Mouse (Mus musculus): ENCODE measurements at regions not wholly inside any gene's neighbourhood (a gene's known extent, or its start where the extent isn't known, plus 50 kb on each side); places are given as distances from the start of the nearest gene placed in this dataset.
"Not testable (repeated sequence)": the region's sequence is repeated elsewhere in the genome, so short reads cannot be mapped to it uniquely, and the experiment has no call there.

GRCm38 (mm10) chr12:40898414-40899027 is 125.4 kb upstream of the Immp2l start:
- ATAC-seq (ENCODE audit: low read depth) = peak; percentile 89
- Histone ChIP-seq H3K9me3 (no peaks in the 10 kb centered on the region), H3K36me3 (no peaks in the 10 kb centered on the region), H3K27ac (replicated peaks) (no peak overlapping the region), H3K27me3 (no peaks in the 10 kb centered on the region), H3K9ac (no peak overlapping the region), H3K4me3 (no peak overlapping the region), H3K4me2 (no peak overlapping the region), H3K4me1 (replicated peaks) (peaks cover 7% of the 10 kb centered on the region; the same call in 1 of the 2 replicates)
- 55% methylated on average over 8 of the region's 8 CpGs for WGBS

- no peak overlapping the region for H3K4me3 ChIP-seq
- H3K27me3 ChIP-seq = no peaks in the 10 kb centered on the region
- no peaks in the 10 kb centered on the region for H3K4me1 ChIP-seq (replicated peaks)
- H3K4me2 ChIP-seq = no peak overlapping the region
- no peaks in the 10 kb centered on the region for H3K9me3 ChIP-seq
- H3K36me3 ChIP-seq = no peaks in the 10 kb centered on the region
- H3K9ac ChIP-seq = no peak overlapping the region
- 73% methylated on average over 1 of the region's 1 CpGs for WGBS
- ATAC-seq (ENCODE audit: low read depth) = no peak
- no peak overlapping the region for H3K27ac ChIP-seq (replicated peaks)
Measured at GRCm38 (mm10) chr12:40905650-40906338, 118.1 kb upstream of the Immp2l start.

- Histone ChIP-seq H3K9ac (no peak overlapping the region), H3K27ac (replicated peaks) (no peak overlapping the region), H3K4me2 (no peak overlapping the region), H3K36me3 (no peaks in the 10 kb centered on the region), H3K9me3 (no peaks in the 10 kb centered on the region), H3K4me3 (no peak overlapping the region), H3K27me3 (no peaks in the 10 kb centered on the region), H3K4me1 (replicated peaks) (no peaks in the 10 kb centered on the region)
- no peak for ATAC-seq (ENCODE audit: low read depth)
- 79% methylated on average over 2 of the region's 2 CpGs for WGBS
Measured at GRCm38 (mm10) chr12:40906807-40907206, 117.1 kb upstream of the Immp2l start.

- Histone ChIP-seq H3K27me3 (no peaks in the 10 kb centered on the region), H3K4me1 (replicated peaks) (no peaks in the 10 kb centered on the region), H3K9me3 (no peaks in the 10 kb centered on the region), H3K4me3 (no peak overlapping the region), H3K9ac (no peak overlapping the region), H3K4me2 (no peak overlapping the region), H3K36me3 (no peaks in the 10 kb centered on the region), H3K27ac (replicated peaks) (no peak overlapping the region)
- ATAC-seq (ENCODE audit: low read depth) = no peak
- 78% methylated on average over 9 of the region's 9 CpGs for WGBS
Measured at GRCm38 (mm10) chr12:40908809-40909795, 114.8 kb upstream of the Immp2l start.

GRCm38 (mm10) chr12:40917486-40917885 is 106.4 kb upstream of the Immp2l start:
- no peak overlapping the region for H3K9ac ChIP-seq
- no peaks in the 10 kb centered on the region for H3K27me3 ChIP-seq
- no peaks in the 10 kb centered on the region for H3K36me3 ChIP-seq
- H3K4me3 ChIP-seq = no peak overlapping the region
- H3K9me3 ChIP-seq = peaks cover 9% of the 10 kb centered on the region
- H3K27ac ChIP-seq (replicated peaks) = no peak overlapping the region
- no peak overlapping the region for H3K4me2 ChIP-seq
- 88% methylated on average over 3 of the region's 3 CpGs for WGBS
- H3K4me1 ChIP-seq (replicated peaks) = no peaks in the 10 kb centered on the region
- ATAC-seq (ENCODE audit: low read depth) = no peak

- H3K36me3 ChIP-seq = no peaks in the 10 kb centered on the region
- no peak for ATAC-seq (ENCODE audit: low read depth)
- H3K4me3 ChIP-seq = no peak overlapping the region
- no peak overlapping the region for H3K4me2 ChIP-seq
- H3K9ac ChIP-seq = no peak overlapping the region
- no peak overlapping the region for H3K27ac ChIP-seq (replicated peaks)
- no peaks in the 10 kb centered on the region for H3K4me1 ChIP-seq (replicated peaks)
- H3K9me3 ChIP-seq = peaks cover 20% of the 10 kb centered on the region
- 93% methylated on average over 1 of the region's 1 CpGs for WGBS
- H3K27me3 ChIP-seq = no peaks in the 10 kb centered on the region
Measured at GRCm38 (mm10) chr12:40921988-40922387, 101.9 kb upstream of the Immp2l start.

GRCm38 (mm10) chr12:40926681-40927080 is 97.2 kb upstream of the Immp2l start:
- 92% methylated on average over 1 of the region's 1 CpGs for WGBS
- no peak for ATAC-seq (ENCODE audit: low read depth)
- no peaks in the 10 kb centered on the region for H3K36me3 ChIP-seq
- H3K4me2 ChIP-seq = no peak overlapping the region
- no peaks in the 10 kb centered on the region for H3K27me3 ChIP-seq
- no peak overlapping the region for H3K27ac ChIP-seq (replicated peaks)
- H3K9ac ChIP-seq = no peak overlapping the region
- H3K4me3 ChIP-seq = no peak overlapping the region
- H3K4me1 ChIP-seq (replicated peaks) = no peaks in the 10 kb centered on the region
- H3K9me3 ChIP-seq = peaks cover 19% of the 10 kb centered on the region

GRCm38 (mm10) chr12:40929409-40929808 is 94.5 kb upstream of the Immp2l start:
- H3K4me1 ChIP-seq (replicated peaks); H3K9ac ChIP-seq; H3K27ac ChIP-seq (replicated peaks); ATAC-seq (ENCODE audit: low read depth); H3K4me3 ChIP-seq; H3K4me2 ChIP-seq; H3K27me3 ChIP-seq; H3K9me3 ChIP-seq; H3K36me3 ChIP-seq: not testable (repeated sequence)
- 93% methylated on average over 1 of the region's 1 CpGs for WGBS

GRCm38 (mm10) chr12:40935098-40935759 is 88.7 kb upstream of the Immp2l start:
- WGBS = 88% methylated on average over 2 of the region's 2 CpGs
- no peak overlapping the region for H3K27ac ChIP-seq (replicated peaks)
- no peaks in the 10 kb centered on the region for H3K36me3 ChIP-seq
- H3K9me3 ChIP-seq = no peaks in the 10 kb centered on the region
- no peaks in the 10 kb centered on the region for H3K4me1 ChIP-seq (replicated peaks)
- no peak overlapping the region for H3K4me3 ChIP-seq
- no peak overlapping the region for H3K9ac ChIP-seq
- no peak overlapping the region for H3K4me2 ChIP-seq
- no peaks in the 10 kb centered on the region for H3K27me3 ChIP-seq
- ATAC-seq (ENCODE audit: low read depth) = no peak

- Histone ChIP-seq H3K36me3 (no peaks in the 10 kb centered on the region), H3K4me3 (no peak overlapping the region), H3K9ac (no peak overlapping the region), H3K4me2 (no peak overlapping the region), H3K9me3 (no peaks in the 10 kb centered on the region), H3K27me3 (no peaks in the 10 kb centered on the region), H3K4me1 (replicated peaks) (no peaks in the 10 kb centered on the region), H3K27ac (replicated peaks) (no peak overlapping the region)
- ATAC-seq (ENCODE audit: low read depth) = no peak
- 31% methylated on average over 4 of the region's 4 CpGs for WGBS
Measured at GRCm38 (mm10) chr12:40937037-40937436, 86.9 kb upstream of the Immp2l start.

GRCm38 (mm10) chr12:40946888-40947287 is 77.0 kb upstream of the Immp2l start:
- no peak for ATAC-seq (ENCODE audit: low read depth)
- WGBS = 79% methylated on average over 6 of the region's 6 CpGs
- Histone ChIP-seq H3K27me3 (no peaks in the 10 kb centered on the region), H3K9me3 (no peaks in the 10 kb centered on the region), H3K36me3 (no peaks in the 10 kb centered on the region), H3K4me3 (no peak overlapping the region), H3K4me2 (no peak overlapping the region), H3K4me1 (replicated peaks) (no peaks in the 10 kb centered on the region), H3K27ac (replicated peaks) (no peak overlapping the region), H3K9ac (no peak overlapping the region)

GRCm38 (mm10) chr12:40949580-40949979 is 74.3 kb upstream of the Immp2l start:
- no peak overlapping the region for H3K27ac ChIP-seq (replicated peaks)
- no peak overlapping the region for H3K4me3 ChIP-seq
- no peak overlapping the region for H3K9ac ChIP-seq
- WGBS = 86% methylated on average over 3 of the region's 3 CpGs
- no peaks in the 10 kb centered on the region for H3K36me3 ChIP-seq
- no peak overlapping the region for H3K4me2 ChIP-seq
- no peak for ATAC-seq (ENCODE audit: low read depth)
- H3K9me3 ChIP-seq = no peaks in the 10 kb centered on the region
- no peaks in the 10 kb centered on the region for H3K27me3 ChIP-seq
- H3K4me1 ChIP-seq (replicated peaks) = no peaks in the 10 kb centered on the region
